Mouse (Mus musculus): ENCODE measurements around the gene Itm2c. TPM values are rescaled to one million over a fixed set of nuclear protein-coding genes. Genes with fewer than 3 reads are reported as not detected.

The Itm2c gene
- polyA plus RNA-seq, 1 experiment from 2014 or later = 86.1 TPM

DNA sequence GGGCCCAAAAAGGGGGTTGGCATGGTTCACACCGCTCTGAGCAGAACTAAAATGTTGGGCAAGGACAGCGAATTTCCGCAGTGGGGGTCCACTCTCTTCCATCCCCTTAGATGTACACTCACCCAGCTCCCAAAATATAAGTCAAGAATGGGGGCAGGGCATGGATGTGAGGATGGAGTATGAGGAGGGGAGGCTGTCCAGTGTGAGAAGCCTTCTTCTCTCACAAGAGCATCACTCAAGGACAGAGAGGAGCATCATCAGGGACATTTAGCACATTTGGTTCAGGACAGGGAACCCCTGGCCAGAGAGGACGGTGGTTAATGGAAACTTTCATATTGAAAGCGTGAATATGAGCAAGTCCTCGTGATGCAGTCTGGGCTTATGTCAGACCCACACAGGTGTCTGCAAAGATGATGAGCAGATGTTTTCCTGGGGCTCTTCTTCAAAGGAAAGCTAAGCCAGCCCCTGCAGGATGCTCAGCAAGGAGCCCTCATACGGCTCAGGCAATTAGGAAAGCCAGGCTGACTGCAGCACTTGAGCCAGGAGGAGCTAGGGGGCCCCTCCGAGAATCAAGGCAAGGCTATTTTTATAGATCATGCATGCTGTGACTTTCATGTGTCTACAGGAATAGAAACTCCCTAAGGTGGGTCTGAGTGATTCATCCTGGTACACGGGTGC lies 64.0 kb downstream of the Itm2c start:
- Histone ChIP-seq H3K27ac (ENCODE audit: low read depth, low read length) (no peak overlapping the region), H3K9ac (ENCODE audit: low read depth, low read length) (no peak overlapping the region), H3K9me3 (ENCODE audit: control insufficient read depth, low read length) (no peaks in the 10 kb centered on the region), H3K4me1 (replicated peaks; ENCODE audit: control insufficient read depth, insufficient read depth, low read length) (no peaks in the 10 kb centered on the region), H3K27me3 (ENCODE audit: control insufficient read depth, insufficient read depth, low read length) (no peaks in the 10 kb centered on the region), H3K36me3 (ENCODE audit: control insufficient read depth, insufficient read depth, low read length) (no peaks in the 10 kb centered on the region), H3K4me2 (replicated peaks; ENCODE audit: low read depth, low read length) (no peak overlapping the region), H3K4me3 (ENCODE audit: low read depth, low read length) (no peak overlapping the region)
- DNase-seq (ENCODE audit: low spot score) (no peak), ATAC-seq (ENCODE audit: low FRiP score) (no peak)
- 63% methylated on average over 9 of the region's 9 CpGs for WGBS

Other genes starting within 250 kb of the Itm2c start
- gene Sp100, start 244.3 kb upstream of the Itm2c start, polyA plus RNA-seq (2014; fragmentation: Nextera tagmentation; extraction: Ambion mirVana) = 0.95 and 1.0 TPM in 2 replicates
- gene A630001G21Rik, start 115.6 kb upstream of the Itm2c start, polyA plus RNA-seq (2014; fragmentation: Nextera tagmentation; extraction: Ambion mirVana) = 1.4 and 2.3 TPM in 2 replicates
- 72.7 and 77.1 TPM in 2 replicates for gene Cab39, start 100.8 kb upstream of the Itm2c start, polyA plus RNA-seq (2014; fragmentation: Nextera tagmentation; extraction: Ambion mirVana)
- 0.46 and 0.60 TPM in 2 replicates for gene 4933407L21Rik, start 34.2 kb downstream of the Itm2c start, polyA plus RNA-seq (2014; fragmentation: Nextera tagmentation; extraction: Ambion mirVana)
- 0.08 TPM in 1 of 2 replicates, not detected in the other for gene Gpr55, start 66.7 kb downstream of the Itm2c start, polyA plus RNA-seq (2014; fragmentation: Nextera tagmentation; extraction: Ambion mirVana)
- not detected in 2 replicates for gene Spata3, start 122.5 kb downstream of the Itm2c start, polyA plus RNA-seq (2014; fragmentation: Nextera tagmentation; extraction: Ambion mirVana)
- gene 2810459M11Rik, start 151.6 kb downstream of the Itm2c start, polyA plus RNA-seq (2014; fragmentation: Nextera tagmentation; extraction: Ambion mirVana) = 0.18 and 0.42 TPM in 2 replicates
- 216 and 247 TPM in 2 replicates for gene Psmd1, start 170.1 kb downstream of the Itm2c start, polyA plus RNA-seq (2014; fragmentation: Nextera tagmentation; extraction: Ambion mirVana)
- gene Htr2b, start 217.7 kb downstream of the Itm2c start, polyA plus RNA-seq (2014; fragmentation: Nextera tagmentation; extraction: Ambion mirVana) = 0.28 and 0.88 TPM in 2 replicates
- gene Gm21972, start 239.4 kb downstream of the Itm2c start, polyA plus RNA-seq (2014; fragmentation: Nextera tagmentation; extraction: Ambion mirVana) = 0.33 TPM in 1 of 2 replicates, not detected in the other

All from hindbrain, embryonic 11.5 days (tissue).